Mouse (Mus musculus): ENCODE results near the gene Nr3c2. TPM values are rescaled to one million over a fixed set of nuclear protein-coding genes. Genes with fewer than 3 reads are reported as not detected.

The Nr3c2 gene
- polyA plus RNA-seq, 1 experiment from 2014 or later: 3.0 TPM

DNA sequence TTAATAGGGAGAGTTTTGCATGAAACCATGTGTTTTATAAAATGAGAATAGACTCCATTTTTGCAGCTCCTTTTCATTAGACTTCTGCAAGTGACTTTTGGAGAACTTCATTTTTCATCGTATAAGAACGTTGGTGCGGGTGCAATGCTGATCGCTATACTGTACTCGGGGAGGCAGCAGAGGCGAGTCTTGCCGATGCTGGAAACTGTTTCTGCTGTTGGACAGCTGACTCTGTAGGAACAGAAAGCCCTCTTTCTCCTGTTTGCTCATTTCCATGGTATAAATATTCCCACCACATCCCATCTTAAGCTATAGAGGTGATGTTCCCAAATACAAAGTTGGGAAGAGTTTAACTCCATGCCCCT is 135.2 kb downstream of the Nr3c2 start:
- ATAC-seq (ENCODE audit: borderline replicate concordance, extremely low read depth, low FRiP score, low TSS enrichment): peak; percentile 67; the same call in 1 of the 2 replicates
- no peak overlapping the region for H3K27ac ChIP-seq
- WGBS: 59% methylated on average over 7 of the region's 7 CpGs
- no peaks in the 10 kb centered on the region for H3K4me1 ChIP-seq
- no peak overlapping the region for H3K4me2 ChIP-seq
- H3K9ac ChIP-seq: no peak overlapping the region
- H3K9me3 ChIP-seq: no peaks in the 10 kb centered on the region
- no peaks in the 10 kb centered on the region for H3K27me3 ChIP-seq
- H3K4me3 ChIP-seq: no peak overlapping the region
- H3K36me3 ChIP-seq: no peaks in the 10 kb centered on the region

GRCm38 (mm10) chr8:77041214-77041613 is 142.0 kb downstream of the Nr3c2 start:
- no peak overlapping the region for H3K9ac ChIP-seq
- H3K27me3 ChIP-seq: no peaks in the 10 kb centered on the region

GRCm38 (mm10) chr8:77044849-77045248 is 145.6 kb downstream of the Nr3c2 start:
- H3K27me3 ChIP-seq: no peaks in the 10 kb centered on the region
- no peaks in the 10 kb centered on the region for H3K36me3 ChIP-seq
- no peak overlapping the region for H3K4me2 ChIP-seq
- H3K27ac ChIP-seq: no peak overlapping the region
- H3K4me1 ChIP-seq: 0 out of 2 replicates have a peak, but pooled peaks cover 6% of the 10 kb centered on the region
- H3K9ac ChIP-seq: no peak overlapping the region
- peak; percentile 31; the same call in 1 of the 2 replicates for ATAC-seq (ENCODE audit: borderline replicate concordance, extremely low read depth, low FRiP score, low TSS enrichment)
- 63% methylated on average over 12 of the region's 12 CpGs for WGBS
- H3K4me3 ChIP-seq: no peak overlapping the region
- H3K9me3 ChIP-seq: no peaks in the 10 kb centered on the region

More at GRCm38 (mm10) chr8:77041214-77041613, 142.0 kb downstream of the Nr3c2 start:
- Histone ChIP-seq H3K4me2 (no peak overlapping the region), H3K4me1 (no peaks in the 10 kb centered on the region), H3K9me3 (no peaks in the 10 kb centered on the region), H3K4me3 (no peak overlapping the region), H3K27ac (no peak overlapping the region), H3K36me3 (no peaks in the 10 kb centered on the region)
- no peak for ATAC-seq (ENCODE audit: borderline replicate concordance, extremely low read depth, low FRiP score, low TSS enrichment)
- WGBS: 90% methylated on average over 5 of the region's 5 CpGs

GRCm38 (mm10) chr8:77045711-77046110 is 146.5 kb downstream of the Nr3c2 start:
- Histone ChIP-seq H3K36me3 (no peaks in the 10 kb centered on the region), H3K9ac (no peak overlapping the region), H3K4me2 (no peak overlapping the region), H3K9me3 (no peaks in the 10 kb centered on the region), H3K27me3 (no peaks in the 10 kb centered on the region), H3K4me3 (no peak overlapping the region), H3K27ac (no peak overlapping the region), H3K4me1 (0 out of 2 replicates have a peak, but pooled peaks cover 6% of the 10 kb centered on the region)
- WGBS: 90% methylated on average over 1 of the region's 1 CpGs
- ATAC-seq (ENCODE audit: borderline replicate concordance, extremely low read depth, low FRiP score, low TSS enrichment): no peak

DNA sequence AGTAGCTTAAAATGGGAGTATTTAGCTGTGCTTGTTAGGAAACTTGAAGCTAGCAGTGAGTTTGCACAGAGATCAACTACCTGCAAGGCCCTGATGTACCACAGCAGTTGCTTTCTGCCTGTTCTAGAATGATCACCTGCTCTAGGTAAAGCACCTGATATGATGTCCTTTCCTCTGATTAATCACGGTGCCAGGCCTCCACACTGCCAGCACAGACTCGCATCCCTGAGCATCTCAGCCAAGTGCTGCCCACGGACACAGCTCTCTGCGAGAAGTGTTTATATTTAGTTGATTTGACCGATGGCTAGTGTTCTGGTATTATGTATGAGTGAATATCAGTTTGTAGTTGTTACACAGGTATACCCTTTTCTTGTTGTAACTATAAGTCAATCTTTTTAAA is 147.0 kb downstream of the Nr3c2 start:
- Histone ChIP-seq H3K9me3 (no peaks in the 10 kb centered on the region), H3K27ac (no peak overlapping the region), H3K4me3 (no peak overlapping the region), H3K36me3 (no peaks in the 10 kb centered on the region), H3K9ac (no peak overlapping the region), H3K4me2 (no peak overlapping the region), H3K4me1 (0 out of 2 replicates have a peak, but pooled peaks cover 6% of the 10 kb centered on the region), H3K27me3 (no peaks in the 10 kb centered on the region)
- no peak for ATAC-seq (ENCODE audit: borderline replicate concordance, extremely low read depth, low FRiP score, low TSS enrichment)
- WGBS: 65% methylated on average over 5 of the region's 5 CpGs

GRCm38 (mm10) chr8:77046731-77047130 is 147.5 kb downstream of the Nr3c2 start:
- Histone ChIP-seq H3K4me3 (no peak overlapping the region), H3K9me3 (no peaks in the 10 kb centered on the region), H3K36me3 (no peaks in the 10 kb centered on the region), H3K27ac (no peak overlapping the region), H3K4me1 (0 out of 2 replicates have a peak, but pooled peaks cover 6% of the 10 kb centered on the region), H3K9ac (no peak overlapping the region), H3K27me3 (no peaks in the 10 kb centered on the region), H3K4me2 (no peak overlapping the region)
- 31% methylated on average over 3 of the region's 3 CpGs for WGBS
- ATAC-seq (ENCODE audit: borderline replicate concordance, extremely low read depth, low FRiP score, low TSS enrichment): no peak; the same call in 1 of the 2 replicates

GRCm38 (mm10) chr8:77051399-77052275 is 152.4 kb downstream of the Nr3c2 start:
- H3K27ac ChIP-seq: no peak overlapping the region
- H3K4me3 ChIP-seq: no peak overlapping the region
- no peaks in the 10 kb centered on the region for H3K9me3 ChIP-seq
- H3K9ac ChIP-seq: no peak overlapping the region
- 0 out of 2 replicates have a peak, but pooled peaks cover 3% of the 10 kb centered on the region for H3K4me1 ChIP-seq
- H3K4me2 ChIP-seq: no peak overlapping the region
- no peaks in the 10 kb centered on the region for H3K27me3 ChIP-seq
- ATAC-seq (ENCODE audit: borderline replicate concordance, extremely low read depth, low FRiP score, low TSS enrichment): no peak
- H3K36me3 ChIP-seq: no peaks in the 10 kb centered on the region
- 72% methylated on average over 10 of the region's 10 CpGs for WGBS

- Histone ChIP-seq H3K4me3 (no peak overlapping the region), H3K27ac (no peak overlapping the region), H3K27me3 (no peaks in the 10 kb centered on the region), H3K36me3 (no peaks in the 10 kb centered on the region), H3K9ac (no peak overlapping the region), H3K4me2 (no peak overlapping the region), H3K9me3 (no peaks in the 10 kb centered on the region), H3K4me1 (no peaks in the 10 kb centered on the region)
- 90% methylated on average over 3 of the region's 3 CpGs for WGBS
- ATAC-seq (ENCODE audit: borderline replicate concordance, extremely low read depth, low FRiP score, low TSS enrichment): no peak
These were observed 156.3 kb downstream of the Nr3c2 start for GRCm38 (mm10) chr8:77055492-77056021.

DNA sequence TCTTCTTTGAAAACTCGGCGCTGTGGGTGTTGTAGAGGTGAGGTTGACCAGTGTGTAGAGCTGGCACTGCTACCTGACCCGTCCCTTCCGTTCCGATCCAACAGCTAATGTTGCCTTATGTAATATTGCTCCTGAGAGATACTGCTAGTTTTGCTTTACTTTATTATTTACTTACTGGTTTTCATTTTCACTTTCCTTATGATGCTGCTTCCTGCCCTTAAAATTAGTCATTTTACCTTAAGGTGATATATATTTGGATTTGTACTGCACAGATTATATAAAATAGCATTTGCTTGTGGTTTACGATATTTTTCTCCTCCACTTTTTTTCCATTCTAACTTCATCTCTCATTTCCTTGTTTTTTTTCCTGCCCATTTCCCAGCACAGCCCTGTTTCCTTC is 157.6 kb downstream of the Nr3c2 start:
- no peak for ATAC-seq (ENCODE audit: borderline replicate concordance, extremely low read depth, low FRiP score, low TSS enrichment)
- Histone ChIP-seq H3K27ac (no peak overlapping the region), H3K4me1 (no peaks in the 10 kb centered on the region), H3K36me3 (no peaks in the 10 kb centered on the region), H3K9ac (no peak overlapping the region), H3K9me3 (no peaks in the 10 kb centered on the region), H3K27me3 (no peaks in the 10 kb centered on the region), H3K4me3 (no peak overlapping the region), H3K4me2 (no peak overlapping the region)
- 89% methylated on average over 6 of the region's 6 CpGs for WGBS

DNA sequence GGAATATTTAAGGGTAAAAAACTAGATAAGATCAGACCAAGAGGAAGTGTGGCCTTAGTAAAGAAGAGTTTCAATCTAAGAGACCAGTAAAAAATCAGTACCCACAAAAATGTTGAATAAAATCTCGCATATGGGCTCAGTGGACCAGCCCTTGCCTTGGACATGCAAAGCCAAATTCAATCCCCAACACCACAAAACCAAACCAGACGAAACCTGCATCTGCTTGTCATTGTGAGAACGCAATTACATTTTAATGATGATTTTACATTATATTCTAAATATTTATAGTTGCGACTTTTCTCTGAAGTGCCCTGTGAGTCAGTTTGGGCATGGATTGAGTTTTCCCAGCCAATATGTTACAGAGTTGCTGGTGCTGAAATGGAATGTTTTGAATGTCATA is 183.4 kb downstream of the Nr3c2 start:
- H3K4me1 ChIP-seq: no peaks in the 10 kb centered on the region
- H3K9me3 ChIP-seq: no peaks in the 10 kb centered on the region
- no peak overlapping the region for H3K4me3 ChIP-seq
- H3K27me3 ChIP-seq: no peaks in the 10 kb centered on the region
- WGBS: 57% methylated on average over 4 of the region's 4 CpGs
- no peak overlapping the region for H3K27ac ChIP-seq
- no peaks in the 10 kb centered on the region for H3K36me3 ChIP-seq
- H3K9ac ChIP-seq: no peak overlapping the region
- H3K4me2 ChIP-seq: no peak overlapping the region
- no peak for ATAC-seq (ENCODE audit: borderline replicate concordance, extremely low read depth, low FRiP score, low TSS enrichment)

GRCm38 (mm10) chr8:77086036-77086435 is 186.8 kb downstream of the Nr3c2 start:
- 48% methylated on average over 8 of the region's 8 CpGs for whole genome bisulfite sequencing
- ATAC-seq (ENCODE audit: borderline replicate concordance, extremely low read depth, low FRiP score, low TSS enrichment): no peak
- Histone ChIP-seq H3K27ac (no peak overlapping the region), H3K4me2 (no peak overlapping the region), H3K27me3 (no peaks in the 10 kb centered on the region), H3K9me3 (no peaks in the 10 kb centered on the region), H3K9ac (no peak overlapping the region), H3K4me1 (no peaks in the 10 kb centered on the region), H3K36me3 (no peaks in the 10 kb centered on the region), H3K4me3 (no peak overlapping the region)

DNA sequence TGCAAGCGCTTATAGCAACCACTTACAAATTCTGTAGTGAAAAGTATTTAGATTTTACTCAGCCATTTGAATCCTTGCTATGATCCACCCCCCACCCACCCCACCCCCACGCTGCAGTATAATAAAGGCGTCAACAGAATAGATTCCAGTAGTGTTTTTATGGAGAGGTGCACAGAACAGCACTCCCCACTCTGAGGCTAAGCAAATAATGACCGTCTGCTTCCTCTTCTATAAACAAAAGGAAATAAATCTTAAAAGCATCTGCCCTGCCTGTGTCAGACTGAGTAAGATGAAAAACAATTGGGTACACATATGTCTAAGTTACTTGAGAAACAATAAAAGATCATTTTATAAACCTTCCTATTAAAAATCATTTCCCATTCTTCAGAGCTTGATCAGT is 197.5 kb downstream of the Nr3c2 start:
- Histone ChIP-seq H3K4me1 (peaks cover 3% of the 10 kb centered on the region; the same call in 1 of the 2 replicates), H3K4me3 (no peak overlapping the region), H3K27ac (no peak overlapping the region), H3K9ac (no peak overlapping the region), H3K4me2 (no peak overlapping the region), H3K27me3 (no peaks in the 10 kb centered on the region), H3K36me3 (no peaks in the 10 kb centered on the region), H3K9me3 (no peaks in the 10 kb centered on the region)
- ATAC-seq (ENCODE audit: borderline replicate concordance, extremely low read depth, low FRiP score, low TSS enrichment): no peak
- WGBS: 40% methylated on average over 4 of the region's 4 CpGs

All from lung, embryonic 15.5 days (tissue).